ENCODE assay signal across 9 mouse cellular contexts in the genomic region with DNA sequence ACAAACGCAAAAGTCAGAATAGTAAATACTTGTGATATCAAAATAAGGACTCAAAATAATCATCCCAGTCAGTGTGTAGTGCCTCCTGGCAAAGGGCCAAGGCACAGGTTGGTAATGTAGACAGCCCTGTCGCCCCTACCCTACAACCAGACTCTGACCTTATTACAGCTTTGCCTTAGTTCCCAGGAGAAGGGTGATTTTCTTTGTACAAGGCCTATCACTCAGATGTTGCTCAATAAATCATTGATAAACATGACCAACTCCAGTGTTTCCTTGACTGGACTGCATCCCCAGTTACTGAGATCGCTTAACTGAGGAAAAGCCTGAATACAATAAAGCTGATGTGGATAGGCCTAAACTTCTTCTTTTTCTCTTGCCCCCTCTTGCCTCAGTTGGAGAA. TPM values are rescaled to one million over a fixed set of nuclear protein-coding genes. Genes with fewer than 3 reads are reported as not detected.
DNase-seq lines count a peak whose midpoint lies in the region; ATAC-seq and TF ChIP-seq lines count a peak whose summit lies in the region.
"Had no signal": no experiment of that assay in that cellular context is flagged by ENCODE, and none has a peak within 500 bp of the region (broad histone marks: within the 10 kb centered on the region; RNA-seq: fewer than 3 reads in every experiment).

No protein-coding gene starts in this region.

- H3K4me1 ChIP-seq in liver, adult 2 months (ENCODE audit: control insufficient read depth, insufficient read depth, low read length), result peaks cover 43% of the 10 kb centered on the region
- H3K4me1 ChIP-seq in hindbrain, postnatal 0 days (ENCODE audit: insufficient read depth, low read length), result peaks cover 38% of the 10 kb centered on the region
- H3K4me1 ChIP-seq in midbrain, postnatal 0 days (ENCODE audit: insufficient read depth, low read length), result peaks cover 25% of the 10 kb centered on the region

- H3K4me3 ChIP-seq in gastrocnemius, adult 2 months, result no peak overlapping the region
- no peak overlapping the region; the same call in 1 of the 2 replicates for H3K4me3 ChIP-seq in liver, adult 2 months (ENCODE audit: insufficient read depth, low read depth, low read length)
- peak overlapping the region; percentile 90 for H3K4me3 ChIP-seq in hindbrain, postnatal 0 days (ENCODE audit: low read length)
- peak overlapping the region; percentile 72; the same call in 1 of the 2 replicates for H3K4me3 ChIP-seq in midbrain, postnatal 0 days (ENCODE audit: low read depth, low read length)

- no peak for TF ChIP-seq CTCF in gastrocnemius, adult 2 months (IDR thresholded peaks at IDR 0.05)
- TF ChIP-seq CTCF in liver, adult 2 months (IDR thresholded peaks at IDR 0.05; ENCODE audit: low read depth, low read length), result no peak
- TF ChIP-seq CTCF in hindbrain, postnatal 0 days (IDR thresholded peaks at IDR 0.05; ENCODE audit: low read depth), result no peak
- TF ChIP-seq CTCF in midbrain, postnatal 0 days (IDR thresholded peaks at IDR 0.05), result no peak

- peaks cover 36% of the 10 kb centered on the region for H3K79me2 ChIP-seq in liver, adult 2 months (ENCODE audit: control insufficient read depth, insufficient read depth, low read length)

- WGBS in liver, adult 2 months, result 24% methylated on average over 3 of the region's 3 CpGs
- 66% methylated on average over 3 of the region's 3 CpGs for WGBS in hindbrain, postnatal 0 days
- WGBS in midbrain, postnatal 0 days, result 68% methylated on average over 3 of the region's 3 CpGs

- ATAC-seq in hindbrain, postnatal 0 days, result no peak
- ATAC-seq in midbrain, postnatal 0 days (ENCODE audit: low FRiP score), result no peak

- no peaks in the 10 kb centered on the region for H3K27me3 ChIP-seq in liver, adult 2 months (ENCODE audit: control insufficient read depth, insufficient read depth, low read length)
- H3K27me3 ChIP-seq in hindbrain, postnatal 0 days (ENCODE audit: insufficient read depth, low read length), result no peaks in the 10 kb centered on the region
- no peaks in the 10 kb centered on the region for H3K27me3 ChIP-seq in midbrain, postnatal 0 days (ENCODE audit: insufficient read depth, low read length)
- H3K27me3 ChIP-seq: embryonic facial prominence, embryonic 15.5 days had no signal

- no peak overlapping the region for H3K9ac ChIP-seq in liver, adult 2 months (ENCODE audit: low read depth, low read length)
- H3K9ac ChIP-seq in hindbrain, postnatal 0 days (replicated peaks; ENCODE audit: low read length), result peak overlapping the region; percentile 90; the same call in 1 of the 2 replicates
- H3K9ac ChIP-seq in midbrain, postnatal 0 days (replicated peaks; ENCODE audit: low read length, poor library complexity, severe bottlenecking), result no peak overlapping the region
- H3K9ac ChIP-seq: embryonic facial prominence, embryonic 15.5 days had no signal

- intact Hi-C loops in gastrocnemius, adult 2 months (cut with DNase I), result loop anchor here (2.0 to 10.0 kb wide), 3 partner anchors 50 to 188 kb away; a partner anchor contains a TSS

- no peaks in the 10 kb centered on the region for H3K9me3 ChIP-seq in hindbrain, postnatal 0 days (ENCODE audit: low read length)
- H3K9me3 ChIP-seq in midbrain, postnatal 0 days (ENCODE audit: low read length), result no peaks in the 10 kb centered on the region
- H3K9me3 ChIP-seq: embryonic facial prominence, embryonic 15.5 days had no signal

- H3K36me3 ChIP-seq in liver, adult 2 months (ENCODE audit: control insufficient read depth, insufficient read depth, low read length), result no peaks in the 10 kb centered on the region
- no peaks in the 10 kb centered on the region for H3K36me3 ChIP-seq in hindbrain, postnatal 0 days (ENCODE audit: insufficient read depth, low read length)
- no peaks in the 10 kb centered on the region for H3K36me3 ChIP-seq in midbrain, postnatal 0 days (ENCODE audit: insufficient read depth, low read length)
- H3K36me3 ChIP-seq: embryonic facial prominence, embryonic 15.5 days had no signal

- H3K27ac ChIP-seq in gastrocnemius, adult 2 months, result 0 out of 2 replicates have a peak overlapping the region, but pooled peaks have one; percentile 12
- H3K27ac ChIP-seq in liver, adult 2 months (replicated peaks; ENCODE audit: insufficient read depth, low read depth, low read length), result peak overlapping the region; percentile 48
- no peak overlapping the region for H3K27ac ChIP-seq in hindbrain, postnatal 0 days
- no peak overlapping the region for H3K27ac ChIP-seq in midbrain, postnatal 0 days (ENCODE audit: low read depth, low read length)
- H3K27ac ChIP-seq: embryonic facial prominence, embryonic 15.5 days had no signal

- peak overlapping the region; percentile 86 for H3K4me2 ChIP-seq in hindbrain, postnatal 0 days (ENCODE audit: low read depth, low read length)
- H3K4me2 ChIP-seq in midbrain, postnatal 0 days (ENCODE audit: low read depth, low read length, poor library complexity, severe bottlenecking), result peak overlapping the region; percentile 80

- DNase-seq in gastrocnemius, adult 2 months, result no peak
- DNase-seq in gastrocnemius, adult 8-10 months (ENCODE audit: low spot score in 2 of 2), result no peak
- peak; percentile 87 for DNase-seq in liver, adult 2 months (ENCODE audit: extremely low read depth, low read depth, low spot score)
- no peak for DNase-seq in liver
- DNase-seq in hindbrain, postnatal 0 days (ENCODE audit: low spot score), result no peak
- no peak for DNase-seq in midbrain, postnatal 0 days (ENCODE audit: low spot score)
- no peak for DNase-seq in layer of hippocampus, postnatal 36 days
- no peak for DNase-seq in ovary, adult 18-20 months (ENCODE audit: low spot score)

- TF ChIP-seq POLR2A in liver, adult 2 months (IDR thresholded peaks at IDR 0.05; ENCODE audit: extremely low read depth, insufficient read depth, low read length), result no peak

RNA-seq across cellular contexts. Expression of a gene that starts 2.2 kb away (rescaled TPM):
- 1 to 10 TPM; 6.5 TPM for total RNA-seq in gastrocnemius, adult 2 months (2021)
- total RNA-seq in gastrocnemius, adult 8-10 months (2022), result 1 to 10 TPM; 3.6 to 6.4 (median 5.3) TPM
- 39.6 and 47.1 TPM in 2 replicates for total RNA-seq in liver, adult 2 months (2014; rRNA removed)
- 27.0 and 37.5 TPM in 2 replicates for polyA plus RNA-seq in liver, adult 2 months (2012; rRNA removed)
- 72.3 and 74.5 TPM in 2 replicates for total RNA-seq in hindbrain, postnatal 0 days (2014; rRNA removed)
- polyA plus RNA-seq in hindbrain, postnatal 0 days (2015; fragmentation: Nextera tagmentation; extraction: Ambion mirVana), result 126 and 127 TPM in 2 replicates
- total RNA-seq in midbrain, postnatal 0 days (2014; rRNA removed), result 71.9 and 80.4 TPM in 2 replicates
- polyA plus RNA-seq in midbrain, postnatal 0 days (2015; fragmentation: Nextera tagmentation; extraction: Ambion mirVana), result 119 and 129 TPM in 2 replicates
- total RNA-seq in layer of hippocampus, postnatal 36 days (2021), result 10 to 100 TPM; 55.4 to 63.9 TPM

RNA-seq across cellular contexts. Expression of a gene that starts 57.4 kb away (rescaled TPM):
- 10 to 100 TPM; 23.1 to 23.7 TPM for total RNA-seq in gastrocnemius, adult 2 months (2021)
- 10 to 100 TPM; 19.8 to 24.9 (median 22.2) TPM for total RNA-seq in gastrocnemius, adult 8-10 months (2022)
- 13.2 and 19.6 TPM in 2 replicates for total RNA-seq in liver, adult 2 months (2014; rRNA removed)
- 8.8 and 10.1 TPM in 2 replicates for polyA plus RNA-seq in liver, adult 2 months (2012; rRNA removed)
- total RNA-seq in hindbrain, postnatal 0 days (2014; rRNA removed), result 17.5 and 25.3 TPM in 2 replicates
- 7.8 and 9.3 TPM in 2 replicates for polyA plus RNA-seq in hindbrain, postnatal 0 days (2015; fragmentation: Nextera tagmentation; extraction: Ambion mirVana)
- total RNA-seq in midbrain, postnatal 0 days (2014; rRNA removed), result 19.8 and 28.1 TPM in 2 replicates
- polyA plus RNA-seq in midbrain, postnatal 0 days (2015; fragmentation: Nextera tagmentation; extraction: Ambion mirVana), result 8.1 and 9.6 TPM in 2 replicates
- 10 to 100 TPM; 66.9 to 71.8 TPM for total RNA-seq in layer of hippocampus, postnatal 36 days (2021)

Comparison
In these comparisons a context has a peak if more than half of its experiments do, and no peak if none do; other contexts are left out.
1. H3K27ac ChIP-seq: peak in gastrocnemius, adult 2 months (single experiment) and liver, adult 2 months (single experiment); none in hindbrain, postnatal 0 days (single experiment) and midbrain, postnatal 0 days (single experiment).
2. H3K4me3 ChIP-seq: peak in hindbrain, postnatal 0 days (single experiment) and midbrain, postnatal 0 days (single experiment); none in gastrocnemius, adult 2 months (single experiment) and liver, adult 2 months (single experiment).